Mouse (Mus musculus): ENCODE results near the gene Nfkbil1.

DNA sequence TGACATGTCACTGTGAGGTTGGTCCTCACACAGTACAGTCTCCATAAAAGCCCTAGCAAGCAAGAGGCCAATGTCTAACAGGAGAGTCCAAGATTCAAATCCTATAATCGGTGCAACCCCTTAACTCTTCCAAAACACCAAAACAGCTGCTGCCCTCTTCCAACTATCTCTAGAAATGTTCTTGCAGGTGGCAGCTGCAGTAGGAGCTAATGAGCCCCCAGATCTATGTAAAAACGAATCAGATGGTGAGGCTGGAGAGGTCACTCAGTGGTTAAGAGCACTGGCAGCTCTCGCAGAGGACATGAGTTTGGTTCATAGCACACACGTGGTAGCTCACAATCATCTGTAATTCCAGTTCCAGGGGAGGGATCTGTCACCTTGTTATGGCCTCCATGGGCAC, 20.1 kb upstream of the Nfkbil1 start:
- TF ChIP-seq CTCF (IDR thresholded peaks at IDR 0.05; ENCODE audit: extremely low read depth, insufficient read depth, insufficient read length, insufficient replicate concordance) (no peak), POLR2A (IDR thresholded peaks at IDR 0.05; ENCODE audit: low read depth, low read length) (no peak)

Data from spleen, adult 2 months (tissue).